Mouse (Mus musculus): ENCODE results near the gene Scrn1. TPM values are rescaled to one million over a fixed set of nuclear protein-coding genes. Genes with fewer than 3 reads are reported as not detected.

The Scrn1 gene
- total and polyA plus RNA-seq, 2 experiments from 2014 or later, result 113 to 127 TPM

DNA sequence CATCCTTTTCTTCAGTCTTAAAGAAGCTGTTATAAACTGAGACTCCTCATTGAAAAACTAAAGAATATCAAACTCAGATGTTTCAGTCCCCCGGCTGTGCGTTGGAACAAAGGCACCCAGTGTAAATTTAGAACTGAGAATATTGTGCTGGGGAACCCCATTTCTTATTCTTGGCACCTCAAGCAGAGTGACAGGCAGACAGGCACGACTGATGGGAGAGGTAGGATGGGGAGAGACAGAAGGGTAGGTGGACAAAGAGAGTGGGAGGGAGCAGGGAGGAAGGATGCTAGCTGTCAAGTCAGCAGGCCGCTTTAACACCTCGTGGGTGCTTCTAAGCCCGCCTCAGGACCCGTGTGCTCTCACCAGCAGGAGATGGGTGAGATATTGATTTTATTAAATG is 23.5 kb downstream of the Scrn1 start:
- WGBS, result 76% methylated on average over 7 of the region's 7 CpGs
- Histone ChIP-seq H3K4me1 (ENCODE audit: insufficient read depth, low read length) (peaks cover 6% of the 10 kb centered on the region; the same call in 1 of the 2 replicates), H3K9me3 (ENCODE audit: low read length) (no peaks in the 10 kb centered on the region), H3K4me2 (ENCODE audit: low read depth, low read length, poor library complexity, severe bottlenecking) (no peak overlapping the region), H3K27me3 (ENCODE audit: insufficient read depth, low read length) (no peaks in the 10 kb centered on the region), H3K4me3 (ENCODE audit: low read depth, low read length) (no peak overlapping the region), H3K9ac (replicated peaks; ENCODE audit: low read length, poor library complexity, severe bottlenecking) (no peak overlapping the region), H3K27ac (ENCODE audit: low read depth, low read length) (no peak overlapping the region), H3K36me3 (ENCODE audit: insufficient read depth, low read length) (peaks cover 15% of the 10 kb centered on the region; the same call in 1 of the 2 replicates)
- DNase-seq (ENCODE audit: low spot score) (no peak), ATAC-seq (ENCODE audit: low FRiP score) (no peak)
- no peak for TF ChIP-seq CTCF (IDR thresholded peaks at IDR 0.05)

DNA sequence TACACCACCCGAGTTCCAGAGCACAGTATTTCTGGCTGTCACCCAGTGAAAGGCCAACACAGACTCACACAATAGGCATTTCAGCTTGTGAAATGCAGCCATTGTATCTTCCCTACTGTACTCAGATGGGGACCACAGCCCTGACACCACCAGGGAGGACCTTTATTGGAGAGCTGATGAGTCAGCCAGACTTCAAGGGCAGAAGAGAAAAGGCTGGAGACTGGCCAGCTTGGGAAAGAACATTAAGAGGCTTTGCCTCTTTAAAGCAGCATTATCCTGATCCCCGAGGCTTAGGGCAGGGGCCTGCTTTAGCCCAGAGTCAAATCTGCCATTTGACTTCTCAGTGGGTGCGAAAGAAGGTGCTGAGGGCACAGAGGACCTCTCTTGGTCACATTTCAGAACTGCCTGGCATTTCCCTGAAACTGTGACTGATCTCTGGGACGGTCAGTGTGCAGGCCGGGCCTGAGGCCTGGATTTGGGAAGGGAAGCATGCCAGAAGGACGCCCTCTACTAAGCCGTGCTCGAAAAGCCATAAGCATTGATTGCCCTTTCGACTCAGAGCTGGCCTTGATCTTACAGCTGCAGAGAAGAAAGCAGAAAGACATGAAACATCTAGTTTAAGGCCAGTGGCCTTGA is 25.9 kb downstream of the Scrn1 start:
- H3K36me3 ChIP-seq (ENCODE audit: insufficient read depth, low read length), result peaks cover 15% of the 10 kb centered on the region; the same call in 1 of the 2 replicates
- 40% methylated on average over 9 of the region's 9 CpGs for WGBS
- peak; percentile 49 for DNase-seq (ENCODE audit: low spot score)
- 0 out of 2 replicates have a peak, but pooled peaks have one; percentile 8 for ATAC-seq (ENCODE audit: low FRiP score)
- TF ChIP-seq CTCF (IDR thresholded peaks at IDR 0.05), result no peak
- peaks cover 6% of the 10 kb centered on the region; the same call in 1 of the 2 replicates for H3K4me1 ChIP-seq (ENCODE audit: insufficient read depth, low read length)
- H3K4me3 ChIP-seq (ENCODE audit: low read depth, low read length), result no peak overlapping the region
- H3K9ac ChIP-seq (replicated peaks; ENCODE audit: low read length, poor library complexity, severe bottlenecking), result no peak overlapping the region
- H3K27me3 ChIP-seq (ENCODE audit: insufficient read depth, low read length), result no peaks in the 10 kb centered on the region
- H3K4me2 ChIP-seq (ENCODE audit: low read depth, low read length, poor library complexity, severe bottlenecking), result no peak overlapping the region
- H3K9me3 ChIP-seq (ENCODE audit: low read length), result no peaks in the 10 kb centered on the region
- peak overlapping the region; percentile 18; the same call in 1 of the 2 replicates for H3K27ac ChIP-seq (ENCODE audit: low read depth, low read length)

GRCm38 (mm10) chr6:54539396-54539795 is 26.9 kb downstream of the Scrn1 start:
- H3K27ac ChIP-seq (ENCODE audit: low read depth, low read length), result no peak overlapping the region
- no peak for TF ChIP-seq CTCF (IDR thresholded peaks at IDR 0.05)

DNA sequence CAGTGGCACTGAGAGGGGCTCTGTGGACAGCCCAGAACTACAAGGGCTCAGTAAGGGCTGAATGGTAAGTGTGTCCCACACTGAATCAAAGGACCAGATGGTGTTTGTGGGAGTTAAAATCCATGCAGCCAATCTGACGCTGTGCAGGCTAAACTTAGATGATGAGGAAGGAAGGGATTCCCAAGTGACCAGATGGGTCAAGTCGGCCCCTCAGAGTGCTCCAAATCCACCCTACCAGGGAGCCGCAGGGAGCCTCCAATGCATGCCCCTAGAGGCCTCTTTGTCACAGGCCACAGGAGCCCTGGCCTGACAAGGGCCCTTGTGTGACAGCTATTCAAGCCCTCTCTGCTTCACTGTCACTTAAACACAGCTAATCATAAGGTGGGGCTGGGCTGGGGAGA is 27.5 kb downstream of the Scrn1 start:
- Histone ChIP-seq H3K9ac (replicated peaks; ENCODE audit: low read length, poor library complexity, severe bottlenecking) (no peak overlapping the region), H3K9me3 (ENCODE audit: low read length) (no peaks in the 10 kb centered on the region), H3K4me2 (ENCODE audit: low read depth, low read length, poor library complexity, severe bottlenecking) (no peak overlapping the region), H3K27me3 (ENCODE audit: insufficient read depth, low read length) (no peaks in the 10 kb centered on the region), H3K4me1 (ENCODE audit: insufficient read depth, low read length) (peaks cover 6% of the 10 kb centered on the region; the same call in 1 of the 2 replicates), H3K4me3 (ENCODE audit: low read depth, low read length) (no peak overlapping the region), H3K27ac (ENCODE audit: low read depth, low read length) (no peak overlapping the region), H3K36me3 (ENCODE audit: insufficient read depth, low read length) (0 out of 2 replicates have a peak, but pooled peaks cover 6% of the 10 kb centered on the region)
- TF ChIP-seq CTCF (IDR thresholded peaks at IDR 0.05), result no peak
- WGBS, result 13% methylated on average over 3 of the region's 3 CpGs
- peak; percentile 52; the same call in 1 of the 2 replicates for ATAC-seq (ENCODE audit: low FRiP score)
- DNase-seq (ENCODE audit: low spot score), result no peak

More at GRCm38 (mm10) chr6:54539396-54539795, 26.9 kb downstream of the Scrn1 start:
- H3K4me2 ChIP-seq (ENCODE audit: low read depth, low read length, poor library complexity, severe bottlenecking), result no peak overlapping the region
- no peak overlapping the region for H3K9ac ChIP-seq (replicated peaks; ENCODE audit: low read length, poor library complexity, severe bottlenecking)
- WGBS, result 83% methylated on average over 7 of the region's 7 CpGs
- H3K9me3 ChIP-seq (ENCODE audit: low read length), result no peaks in the 10 kb centered on the region
- H3K36me3 ChIP-seq (ENCODE audit: insufficient read depth, low read length), result peaks cover 8% of the 10 kb centered on the region; the same call in 1 of the 2 replicates
- H3K4me1 ChIP-seq (ENCODE audit: insufficient read depth, low read length), result peaks cover 6% of the 10 kb centered on the region; the same call in 1 of the 2 replicates
- H3K4me3 ChIP-seq (ENCODE audit: low read depth, low read length), result no peak overlapping the region
- no peaks in the 10 kb centered on the region for H3K27me3 ChIP-seq (ENCODE audit: insufficient read depth, low read length)
- no peak for ATAC-seq (ENCODE audit: low FRiP score)
- DNase-seq (ENCODE audit: low spot score), result no peak

DNA sequence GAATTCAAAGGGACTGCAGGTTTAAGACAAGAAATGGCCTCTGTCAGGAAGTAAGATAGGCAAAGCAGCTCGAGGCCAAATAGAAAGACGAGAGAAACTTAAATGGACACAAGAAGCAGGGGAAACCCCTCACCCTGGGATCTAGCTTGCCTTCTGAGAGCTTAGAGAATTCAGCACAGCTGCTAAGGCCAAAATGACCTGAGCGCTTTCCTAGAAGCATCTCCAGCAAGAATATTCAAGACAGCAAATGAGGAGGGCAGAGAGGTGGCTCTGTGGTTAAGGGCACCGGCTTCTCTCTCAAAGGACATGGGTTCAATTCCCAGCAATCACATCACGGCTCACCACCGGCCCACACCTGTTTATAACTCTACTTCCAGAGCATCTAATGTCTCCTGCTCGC is 29.2 kb downstream of the Scrn1 start:
- no peak overlapping the region for H3K4me2 ChIP-seq (ENCODE audit: low read depth, low read length, poor library complexity, severe bottlenecking)
- no peak overlapping the region for H3K27ac ChIP-seq (ENCODE audit: low read depth, low read length)
- no peaks in the 10 kb centered on the region for H3K9me3 ChIP-seq (ENCODE audit: low read length)
- H3K36me3 ChIP-seq (ENCODE audit: insufficient read depth, low read length), result no peaks in the 10 kb centered on the region
- H3K9ac ChIP-seq (replicated peaks; ENCODE audit: low read length, poor library complexity, severe bottlenecking), result no peak overlapping the region
- ATAC-seq (ENCODE audit: low FRiP score) (no peak), DNase-seq (ENCODE audit: low spot score) (no peak)
- H3K4me3 ChIP-seq (ENCODE audit: low read depth, low read length), result no peak overlapping the region
- TF ChIP-seq CTCF (IDR thresholded peaks at IDR 0.05), result no peak
- H3K27me3 ChIP-seq (ENCODE audit: insufficient read depth, low read length), result no peaks in the 10 kb centered on the region
- WGBS, result 84% methylated on average over 7 of the region's 7 CpGs
- peaks cover 6% of the 10 kb centered on the region; the same call in 1 of the 2 replicates for H3K4me1 ChIP-seq (ENCODE audit: insufficient read depth, low read length)

- no peak for ATAC-seq (ENCODE audit: low FRiP score)
- Histone ChIP-seq H3K9ac (replicated peaks; ENCODE audit: low read length, poor library complexity, severe bottlenecking) (no peak overlapping the region), H3K27me3 (ENCODE audit: insufficient read depth, low read length) (no peaks in the 10 kb centered on the region), H3K36me3 (ENCODE audit: insufficient read depth, low read length) (no peaks in the 10 kb centered on the region), H3K4me3 (ENCODE audit: low read depth, low read length) (no peak overlapping the region), H3K27ac (ENCODE audit: low read depth, low read length) (no peak overlapping the region), H3K4me2 (ENCODE audit: low read depth, low read length, poor library complexity, severe bottlenecking) (no peak overlapping the region), H3K4me1 (ENCODE audit: insufficient read depth, low read length) (peaks cover 5% of the 10 kb centered on the region; the same call in 1 of the 2 replicates), H3K9me3 (ENCODE audit: low read length) (no peaks in the 10 kb centered on the region)
- WGBS, result 86% methylated on average over 4 of the region's 4 CpGs
- no peak for TF ChIP-seq CTCF (IDR thresholded peaks at IDR 0.05)
- no peak for DNase-seq (ENCODE audit: low spot score)
These were observed 30.8 kb downstream of the Scrn1 start for GRCm38 (mm10) chr6:54535485-54535884.
